Mouse (Mus musculus): ENCODE measurements around the gene Ube2c. TPM values are rescaled to one million over a fixed set of nuclear protein-coding genes. Genes with fewer than 3 reads are reported as not detected.

Gene Ube2c
- polyA plus RNA-seq, 1 experiment, result 327 TPM

DNA sequence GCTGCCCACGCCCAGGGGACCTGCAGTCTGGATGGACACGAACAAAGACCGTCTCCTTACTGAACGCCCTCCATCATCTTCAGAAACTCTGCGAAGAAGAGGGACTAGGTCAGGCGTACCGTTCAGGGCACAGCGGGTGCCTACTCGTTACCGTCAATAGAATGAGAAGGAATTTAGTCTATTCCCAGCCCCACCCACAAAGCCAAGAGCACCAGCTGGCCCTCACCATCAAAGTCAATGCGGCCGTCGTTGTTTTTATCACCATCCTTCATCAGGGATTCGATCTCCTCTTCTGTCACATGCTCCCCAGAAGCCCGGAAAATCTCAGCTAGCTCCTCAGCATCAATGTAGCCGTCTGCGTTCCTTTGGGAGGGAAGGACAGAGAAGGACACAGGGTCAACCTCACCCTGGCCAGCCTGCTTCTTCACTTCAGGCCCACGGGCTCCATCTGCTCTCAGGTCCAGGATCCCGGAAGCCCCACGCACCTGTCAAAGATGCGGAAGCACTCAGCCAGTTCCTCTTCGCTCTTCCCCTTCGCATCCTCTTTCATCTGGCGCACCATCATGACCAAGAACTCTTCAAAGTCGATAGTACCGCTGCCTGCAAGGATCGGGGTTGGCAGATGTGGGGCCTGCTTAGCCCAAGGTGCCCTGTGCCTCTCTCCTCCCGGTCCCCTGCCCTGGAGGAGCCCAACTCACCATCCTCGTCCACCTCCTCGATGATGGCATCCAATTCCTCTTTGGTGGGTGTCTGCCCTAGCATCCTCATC, 7.7 kb downstream of the Ube2c start:
- H3K27me3 ChIP-seq (ENCODE audit: control insufficient read depth, insufficient read depth, low read length), result no peaks in the 10 kb centered on the region
- no peak overlapping the region for H3K4me3 ChIP-seq (ENCODE audit: control insufficient read depth, insufficient read depth, low read length)
- no peak overlapping the region for H3K27ac ChIP-seq (ENCODE audit: control insufficient read depth, insufficient read depth, low read length)
- whole genome bisulfite sequencing, result 82% methylated on average over 30 of the region's 30 CpGs
- no peaks in the 10 kb centered on the region for H3K4me1 ChIP-seq (replicated peaks; ENCODE audit: control insufficient read depth, insufficient read depth, low read length)
- DNase-seq, result no peak
- H3K36me3 ChIP-seq (ENCODE audit: control insufficient read depth, insufficient read depth, low read length), result no peaks in the 10 kb centered on the region
- TF ChIP-seq POLR2A (IDR thresholded peaks at IDR 0.05; ENCODE audit: control insufficient read depth, extremely low read depth, insufficient read depth, low read length, poor library complexity) (no peak), CTCF (IDR thresholded peaks at IDR 0.05; ENCODE audit: borderline replicate concordance, control insufficient read depth, extremely low read depth, insufficient read depth, low read length, poor library complexity) (no peak)

DNA sequence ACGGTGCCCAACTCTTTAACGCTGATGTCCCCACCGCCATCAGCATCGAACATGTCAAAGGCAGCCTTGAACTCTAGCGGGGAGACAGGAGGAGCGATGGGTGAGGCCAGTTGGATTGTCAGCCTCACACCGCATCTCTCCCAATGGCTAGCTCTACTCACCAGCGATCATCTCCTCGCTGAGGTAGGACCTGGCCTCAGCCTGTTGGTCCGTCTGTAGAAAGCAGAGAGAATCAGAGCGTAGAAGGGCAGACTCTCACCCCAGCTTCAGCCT, 8.3 kb downstream of the Ube2c start:
- Histone ChIP-seq H3K4me3 (ENCODE audit: control insufficient read depth, insufficient read depth, low read length) (no peak overlapping the region), H3K4me1 (replicated peaks; ENCODE audit: control insufficient read depth, insufficient read depth, low read length) (no peaks in the 10 kb centered on the region), H3K27me3 (ENCODE audit: control insufficient read depth, insufficient read depth, low read length) (no peaks in the 10 kb centered on the region), H3K27ac (ENCODE audit: control insufficient read depth, insufficient read depth, low read length) (no peak overlapping the region), H3K36me3 (ENCODE audit: control insufficient read depth, insufficient read depth, low read length) (no peaks in the 10 kb centered on the region)
- WGBS, result 92% methylated on average over 11 of the region's 11 CpGs
- no peak for DNase-seq
- TF ChIP-seq CTCF (IDR thresholded peaks at IDR 0.05; ENCODE audit: borderline replicate concordance, control insufficient read depth, extremely low read depth, insufficient read depth, low read length, poor library complexity) (no peak), POLR2A (IDR thresholded peaks at IDR 0.05; ENCODE audit: control insufficient read depth, extremely low read depth, insufficient read depth, low read length, poor library complexity) (no peak)

DNA sequence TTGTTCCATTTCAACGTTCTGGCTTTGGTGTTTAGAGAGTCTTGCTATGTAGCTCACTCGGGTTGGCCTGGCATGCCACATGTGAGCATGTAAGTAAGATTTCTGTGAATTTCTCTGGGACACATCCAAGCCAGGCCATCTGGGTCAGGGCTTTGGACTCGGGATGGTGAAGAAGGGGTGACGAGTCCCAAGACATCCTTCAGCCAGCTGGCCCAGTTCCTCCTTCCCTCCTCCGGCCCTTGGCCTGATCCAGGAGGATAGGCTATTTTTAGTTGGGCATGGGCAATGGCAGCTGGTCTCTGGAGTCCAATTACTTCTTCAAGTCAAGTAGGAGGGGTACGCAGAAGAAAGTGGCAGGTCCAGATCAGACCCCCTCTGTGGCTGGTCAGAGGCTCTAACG, 9.1 kb downstream of the Ube2c start:
- 83% methylated on average over 7 of the region's 7 CpGs for WGBS

DNA sequence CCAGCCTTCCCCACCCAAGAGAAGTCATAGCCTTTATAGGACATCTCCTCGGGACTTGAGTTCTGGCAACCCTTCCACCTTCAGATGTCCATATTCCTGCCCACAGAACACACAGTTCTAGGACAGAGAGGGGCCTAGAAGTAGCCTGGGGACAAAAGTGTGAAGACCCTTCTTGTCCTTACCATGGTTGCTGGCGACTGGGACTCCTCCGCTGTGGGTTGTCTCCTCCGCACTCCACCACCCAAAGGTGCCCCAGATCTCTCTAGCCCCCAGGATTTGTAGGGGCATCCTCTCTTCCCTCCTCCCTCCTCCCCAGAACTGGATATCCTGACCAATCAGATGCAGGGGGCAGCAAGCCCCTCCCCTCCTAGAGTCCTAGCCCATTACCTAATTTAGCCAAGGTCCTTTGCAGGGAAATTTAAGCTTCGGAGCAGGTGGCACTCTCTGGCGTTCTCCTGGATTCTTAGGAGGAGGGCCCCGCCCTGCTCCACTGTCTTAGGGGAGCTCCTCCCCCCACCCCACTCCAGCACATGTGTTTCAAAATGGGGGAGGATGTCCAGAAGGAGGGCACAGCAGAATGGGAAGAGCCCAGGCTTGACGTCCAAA, 9.9 kb downstream of the Ube2c start, which contains the start of gene Tnnc2:
Gene Tnnc2 (minus strand): TSS at position 487 of the 606 bp plus-strand sequence.
- whole genome bisulfite sequencing, result 89% methylated on average over 8 of the region's 8 CpGs
- Histone ChIP-seq H3K27ac (ENCODE audit: control insufficient read depth, insufficient read depth, low read length) (no peak within 1 kb of the TSS), H3K36me3 (ENCODE audit: control insufficient read depth, insufficient read depth, low read length) (no peaks in the 10 kb centered on the region), H3K4me1 (replicated peaks; ENCODE audit: control insufficient read depth, insufficient read depth, low read length) (no peaks in the 10 kb centered on the region), H3K27me3 (ENCODE audit: control insufficient read depth, insufficient read depth, low read length) (no peaks in the 10 kb centered on the region), H3K4me3 (ENCODE audit: control insufficient read depth, insufficient read depth, low read length) (no peak within 1 kb of the TSS)
- DNase-seq, result no peak
- TF ChIP-seq CTCF (IDR thresholded peaks at IDR 0.05; ENCODE audit: borderline replicate concordance, control insufficient read depth, extremely low read depth, insufficient read depth, low read length, poor library complexity), result no peak
- TF ChIP-seq POLR2A (IDR thresholded peaks at IDR 0.05; ENCODE audit: control insufficient read depth, extremely low read depth, insufficient read depth, low read length, poor library complexity), result no peak

More for the DNA sequence above, 9.1 kb downstream of the Ube2c start:
- H3K4me1 ChIP-seq (replicated peaks; ENCODE audit: control insufficient read depth, insufficient read depth, low read length), result no peaks in the 10 kb centered on the region
- no peak for TF ChIP-seq CTCF (IDR thresholded peaks at IDR 0.05; ENCODE audit: borderline replicate concordance, control insufficient read depth, extremely low read depth, insufficient read depth, low read length, poor library complexity)
- no peak for TF ChIP-seq POLR2A (IDR thresholded peaks at IDR 0.05; ENCODE audit: control insufficient read depth, extremely low read depth, insufficient read depth, low read length, poor library complexity)
- no peaks in the 10 kb centered on the region for H3K36me3 ChIP-seq (ENCODE audit: control insufficient read depth, insufficient read depth, low read length)
- H3K4me3 ChIP-seq (ENCODE audit: control insufficient read depth, insufficient read depth, low read length), result no peak overlapping the region
- no peaks in the 10 kb centered on the region for H3K27me3 ChIP-seq (ENCODE audit: control insufficient read depth, insufficient read depth, low read length)
- no peak overlapping the region for H3K27ac ChIP-seq (ENCODE audit: control insufficient read depth, insufficient read depth, low read length)
- no peak for DNase-seq

DNA sequence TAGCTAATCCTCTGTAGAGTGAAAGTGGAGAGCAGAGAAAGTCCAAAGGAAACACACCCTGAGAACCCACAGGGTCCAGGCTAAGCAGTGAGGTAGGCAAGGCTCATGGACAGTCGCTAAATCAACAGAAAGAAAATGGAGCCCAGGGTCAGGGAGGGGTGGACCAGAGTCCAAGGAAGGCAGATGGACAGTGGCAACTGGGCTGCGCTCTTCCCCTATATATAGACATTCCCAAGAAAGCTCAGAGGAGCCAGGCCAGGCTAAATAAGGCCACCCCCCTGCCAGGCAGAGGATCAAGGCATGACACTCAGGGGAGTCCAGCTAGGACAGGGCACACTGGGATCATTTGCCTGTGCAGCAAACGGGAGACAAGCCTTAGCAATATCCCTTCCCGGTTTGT, 12.2 kb downstream of the Ube2c start:
- Histone ChIP-seq H3K27me3 (ENCODE audit: control insufficient read depth, insufficient read depth, low read length) (no peaks in the 10 kb centered on the region), H3K27ac (ENCODE audit: control insufficient read depth, insufficient read depth, low read length) (no peak overlapping the region), H3K4me1 (replicated peaks; ENCODE audit: control insufficient read depth, insufficient read depth, low read length) (peaks cover 8% of the 10 kb centered on the region), H3K4me3 (ENCODE audit: control insufficient read depth, insufficient read depth, low read length) (no peak overlapping the region), H3K36me3 (ENCODE audit: control insufficient read depth, insufficient read depth, low read length) (no peaks in the 10 kb centered on the region)
- 92% methylated on average over 4 of the region's 4 CpGs for WGBS
- TF ChIP-seq CTCF (IDR thresholded peaks at IDR 0.05; ENCODE audit: borderline replicate concordance, control insufficient read depth, extremely low read depth, insufficient read depth, low read length, poor library complexity), result no peak
- no peak for DNase-seq

DNA sequence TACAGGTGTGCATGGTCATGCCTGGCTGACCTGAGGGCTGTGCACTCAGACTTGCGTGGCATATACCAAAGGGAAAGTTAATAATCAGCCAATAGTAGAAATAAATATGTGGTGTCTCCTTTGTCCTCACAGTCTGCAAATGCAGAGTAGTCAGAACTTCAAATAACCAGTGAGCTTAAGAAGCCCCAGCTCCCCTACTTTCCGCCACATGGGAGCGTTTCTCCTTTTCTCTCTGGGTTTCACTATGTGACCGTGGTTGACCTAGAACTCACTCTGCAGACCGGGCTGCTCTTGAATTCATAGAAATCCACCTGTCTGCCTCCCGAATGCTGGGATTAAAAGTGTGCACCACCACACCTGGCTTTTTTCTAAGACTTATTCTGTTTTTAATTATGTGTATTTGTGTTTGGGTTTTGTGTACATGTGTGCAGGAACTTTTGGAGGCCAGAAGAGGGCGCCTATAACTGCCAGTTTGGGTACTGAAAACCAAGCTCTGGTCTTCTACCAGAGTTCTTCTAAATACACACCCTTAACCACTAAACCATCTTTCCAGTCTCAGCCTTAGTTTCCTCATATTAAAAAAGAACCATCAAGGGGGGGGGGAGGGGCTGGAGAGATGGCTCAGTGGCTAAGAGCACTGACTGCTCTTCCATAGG, 14.4 kb downstream of the Ube2c start:
- Histone ChIP-seq H3K27ac (ENCODE audit: control insufficient read depth, insufficient read depth, low read length) (no peak overlapping the region), H3K27me3 (ENCODE audit: control insufficient read depth, insufficient read depth, low read length) (no peaks in the 10 kb centered on the region), H3K36me3 (ENCODE audit: control insufficient read depth, insufficient read depth, low read length) (no peaks in the 10 kb centered on the region), H3K4me3 (ENCODE audit: control insufficient read depth, insufficient read depth, low read length) (no peak overlapping the region), H3K4me1 (replicated peaks; ENCODE audit: control insufficient read depth, insufficient read depth, low read length) (peaks cover 8% of the 10 kb centered on the region)
- WGBS, result 84% methylated on average over 7 of the region's 7 CpGs
- no peak for DNase-seq
- no peak for TF ChIP-seq POLR2A (IDR thresholded peaks at IDR 0.05; ENCODE audit: control insufficient read depth, extremely low read depth, insufficient read depth, low read length, poor library complexity)
- no peak for TF ChIP-seq CTCF (IDR thresholded peaks at IDR 0.05; ENCODE audit: borderline replicate concordance, control insufficient read depth, extremely low read depth, insufficient read depth, low read length, poor library complexity)
